Mouse (Mus musculus) C2C12 (cell line): Measurements from ENCODE around the gene Tanc2.

ENCODE experiments used
- CTCF ChIP-seq: IDR thresholded peaks from one replicate; pipeline ENCODE4 v1.5.1; 2011; ENCODE audit not compliant: control insufficient read depth, insufficient read depth, insufficient read length
- MAX ChIP-seq: IDR thresholded peaks from one replicate; pipeline ENCODE4 v1.6.1; 2011; ENCODE audit warnings: mild to moderate bottlenecking, control low read depth

- TF ChIP-seq CTCF (no peak), MAX (no peak)
Observed at GRCm38 (mm10) chr11:105571996-105572395, 17.8 kb upstream of the Tanc2 start.
